Mouse (Mus musculus): ENCODE measurements around the gene Zfp638. TPM values are rescaled to one million over a fixed set of nuclear protein-coding genes. Genes with fewer than 3 reads are reported as not detected.
A peak's percentile ranks its signal among the peaks of the same experiment; 100 is the strongest.
"Not testable (repeated sequence)": the region's sequence is repeated elsewhere in the genome, so short reads cannot be mapped to it uniquely, and the experiment has no call there.

Gene Zfp638
- polyA plus RNA-seq, 1 experiment: 12.6 TPM

DNA sequence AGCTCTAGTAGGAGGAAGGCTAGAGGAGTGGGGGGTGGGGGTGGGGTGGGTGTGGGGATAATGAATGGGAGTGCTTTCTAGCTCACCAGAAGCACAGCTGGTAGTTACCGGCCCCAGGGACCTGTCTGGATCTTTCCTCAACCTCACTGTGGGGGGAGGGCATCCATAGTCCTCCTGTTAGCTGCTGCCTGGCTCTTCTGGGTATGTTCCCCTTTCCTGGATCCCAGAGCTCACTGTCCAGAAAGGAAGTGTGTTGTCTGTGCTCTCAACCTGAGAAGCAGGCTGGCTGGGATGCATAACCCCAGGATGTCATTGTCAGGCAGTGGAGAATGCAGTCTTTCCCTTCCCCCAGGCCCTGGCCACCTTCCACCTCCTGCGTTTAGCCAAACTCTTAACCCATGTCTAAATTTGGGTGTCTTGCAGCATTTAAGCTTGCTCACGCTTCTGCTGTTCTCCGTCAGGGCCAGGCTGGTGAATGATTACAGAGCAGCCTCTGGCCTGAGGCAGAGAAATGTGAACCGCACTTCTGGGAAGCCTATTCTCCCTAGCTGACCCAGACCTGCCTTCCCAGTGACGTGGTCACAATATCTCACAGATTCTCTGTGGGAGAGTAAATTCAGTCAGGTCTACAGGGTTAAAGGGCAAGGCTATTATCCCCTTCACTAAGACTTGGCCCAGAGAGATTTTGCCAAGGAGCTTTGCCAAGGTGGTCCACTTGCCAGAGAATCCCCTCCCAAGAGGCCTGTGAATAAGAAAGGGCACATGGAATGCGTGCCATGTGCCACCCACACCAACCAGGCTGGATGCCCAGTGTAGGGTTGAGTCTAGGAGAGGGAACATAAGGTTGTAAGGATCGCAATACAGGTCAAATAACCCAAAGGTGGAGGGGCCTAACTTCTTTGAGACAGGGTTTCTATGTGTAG, 143.7 kb downstream of the Zfp638 start:
- H3K4me1 ChIP-seq (ENCODE audit: control insufficient read depth, insufficient read depth, low read length): peaks cover 4% of the 10 kb centered on the region
- H3K4me3 ChIP-seq (ENCODE audit: control insufficient read depth, low read depth, low read length): peak overlapping the region; percentile 19
- no peaks in the 10 kb centered on the region for H3K36me3 ChIP-seq (ENCODE audit: control insufficient read depth, insufficient read depth, low read length)
- peaks cover 3% of the 10 kb centered on the region; the same call in 1 of the 2 replicates for H3K27me3 ChIP-seq (ENCODE audit: control insufficient read depth, insufficient read depth, low read length)
- no peak overlapping the region for H3K27ac ChIP-seq (ENCODE audit: control insufficient read depth, insufficient read depth, low read depth, low read length)
- TF ChIP-seq CTCF (IDR thresholded peaks at IDR 0.05; ENCODE audit: control insufficient read depth, insufficient read depth, insufficient replicate concordance, low read depth, low read length) (no peak), POLR2A (IDR thresholded peaks at IDR 0.05; ENCODE audit: control insufficient read depth, low read depth, low read length) (no peak)

GRCm38 (mm10) chr6:84014961-84015683, 148.2 kb downstream of the Zfp638 start:
- H3K27me3 ChIP-seq (ENCODE audit: control insufficient read depth, insufficient read depth, low read length); H3K27ac ChIP-seq (ENCODE audit: control insufficient read depth, insufficient read depth, low read depth, low read length); H3K4me3 ChIP-seq (ENCODE audit: control insufficient read depth, low read depth, low read length); H3K36me3 ChIP-seq (ENCODE audit: control insufficient read depth, insufficient read depth, low read length): not testable (repeated sequence)
- H3K4me1 ChIP-seq (ENCODE audit: control insufficient read depth, insufficient read depth, low read length): peaks cover 11% of the 10 kb centered on the region

GRCm38 (mm10) chr6:84016851-84017250, 149.9 kb downstream of the Zfp638 start:
- Histone ChIP-seq H3K27me3 (ENCODE audit: control insufficient read depth, insufficient read depth, low read length) (no peaks in the 10 kb centered on the region), H3K4me1 (ENCODE audit: control insufficient read depth, insufficient read depth, low read length) (peaks cover 11% of the 10 kb centered on the region), H3K36me3 (ENCODE audit: control insufficient read depth, insufficient read depth, low read length) (no peaks in the 10 kb centered on the region), H3K4me3 (ENCODE audit: control insufficient read depth, low read depth, low read length) (no peak overlapping the region), H3K27ac (ENCODE audit: control insufficient read depth, insufficient read depth, low read depth, low read length) (no peak overlapping the region)
- TF ChIP-seq CTCF (IDR thresholded peaks at IDR 0.05; ENCODE audit: control insufficient read depth, insufficient read depth, insufficient replicate concordance, low read depth, low read length) (no peak), POLR2A (IDR thresholded peaks at IDR 0.05; ENCODE audit: control insufficient read depth, low read depth, low read length) (no peak)

GRCm38 (mm10) chr6:84017392-84017791, 150.5 kb downstream of the Zfp638 start:
- H3K4me1 ChIP-seq (ENCODE audit: control insufficient read depth, insufficient read depth, low read length): peaks cover 11% of the 10 kb centered on the region
- TF ChIP-seq CTCF (IDR thresholded peaks at IDR 0.05; ENCODE audit: control insufficient read depth, insufficient read depth, insufficient replicate concordance, low read depth, low read length) (no peak), POLR2A (IDR thresholded peaks at IDR 0.05; ENCODE audit: control insufficient read depth, low read depth, low read length) (no peak)
- H3K4me3 ChIP-seq (ENCODE audit: control insufficient read depth, low read depth, low read length): no peak overlapping the region
- H3K36me3 ChIP-seq (ENCODE audit: control insufficient read depth, insufficient read depth, low read length): no peaks in the 10 kb centered on the region
- H3K27ac ChIP-seq (ENCODE audit: control insufficient read depth, insufficient read depth, low read depth, low read length): no peak overlapping the region
- no peaks in the 10 kb centered on the region for H3K27me3 ChIP-seq (ENCODE audit: control insufficient read depth, insufficient read depth, low read length)

GRCm38 (mm10) chr6:84018906-84019550, 152.1 kb downstream of the Zfp638 start:
- Histone ChIP-seq H3K4me1 (ENCODE audit: control insufficient read depth, insufficient read depth, low read length) (peaks cover 11% of the 10 kb centered on the region), H3K27ac (ENCODE audit: control insufficient read depth, insufficient read depth, low read depth, low read length) (no peak overlapping the region), H3K36me3 (ENCODE audit: control insufficient read depth, insufficient read depth, low read length) (no peaks in the 10 kb centered on the region), H3K27me3 (ENCODE audit: control insufficient read depth, insufficient read depth, low read length) (no peaks in the 10 kb centered on the region), H3K4me3 (ENCODE audit: control insufficient read depth, low read depth, low read length) (peak overlapping the region; percentile 58)
- TF ChIP-seq CTCF (IDR thresholded peaks at IDR 0.05; ENCODE audit: control insufficient read depth, insufficient read depth, insufficient replicate concordance, low read depth, low read length) (no peak), POLR2A (IDR thresholded peaks at IDR 0.05; ENCODE audit: control insufficient read depth, low read depth, low read length) (no peak)

GRCm38 (mm10) chr6:84020002-84020401, 153.1 kb downstream of the Zfp638 start:
- Histone ChIP-seq H3K4me3 (ENCODE audit: control insufficient read depth, low read depth, low read length) (no peak overlapping the region), H3K36me3 (ENCODE audit: control insufficient read depth, insufficient read depth, low read length) (no peaks in the 10 kb centered on the region), H3K4me1 (ENCODE audit: control insufficient read depth, insufficient read depth, low read length) (peaks cover 11% of the 10 kb centered on the region), H3K27me3 (ENCODE audit: control insufficient read depth, insufficient read depth, low read length) (no peaks in the 10 kb centered on the region), H3K27ac (ENCODE audit: control insufficient read depth, insufficient read depth, low read depth, low read length) (no peak overlapping the region)
- TF ChIP-seq POLR2A (IDR thresholded peaks at IDR 0.05; ENCODE audit: control insufficient read depth, low read depth, low read length) (no peak), CTCF (IDR thresholded peaks at IDR 0.05; ENCODE audit: control insufficient read depth, insufficient read depth, insufficient replicate concordance, low read depth, low read length) (no peak)

- Histone ChIP-seq H3K27me3 (ENCODE audit: control insufficient read depth, insufficient read depth, low read length) (no peaks in the 10 kb centered on the region), H3K36me3 (ENCODE audit: control insufficient read depth, insufficient read depth, low read length) (no peaks in the 10 kb centered on the region), H3K4me1 (ENCODE audit: control insufficient read depth, insufficient read depth, low read length) (peaks cover 11% of the 10 kb centered on the region), H3K4me3 (ENCODE audit: control insufficient read depth, low read depth, low read length) (no peak overlapping the region), H3K27ac (ENCODE audit: control insufficient read depth, insufficient read depth, low read depth, low read length) (no peak overlapping the region)
- TF ChIP-seq CTCF (IDR thresholded peaks at IDR 0.05; ENCODE audit: control insufficient read depth, insufficient read depth, insufficient replicate concordance, low read depth, low read length) (no peak), POLR2A (IDR thresholded peaks at IDR 0.05; ENCODE audit: control insufficient read depth, low read depth, low read length) (no peak)
These were observed 155.1 kb downstream of the Zfp638 start for GRCm38 (mm10) chr6:84021990-84022389.
